Mouse (Mus musculus): ENCODE data around the gene Smad9.
A peak's percentile ranks its signal among the peaks of the same experiment; 100 is the strongest.

The Smad9 gene

GRCm38 (mm10) chr3:54807666-54808217 lies 52.4 kb downstream of the Smad9 start, which contains the start of gene Rfxap:
Gene Rfxap, minus strand, starts transcription at chr3:54807791.
- DNase-seq (ENCODE audit: low spot score in 2 of 2), result peak; percentile 88 to 94

DNA sequence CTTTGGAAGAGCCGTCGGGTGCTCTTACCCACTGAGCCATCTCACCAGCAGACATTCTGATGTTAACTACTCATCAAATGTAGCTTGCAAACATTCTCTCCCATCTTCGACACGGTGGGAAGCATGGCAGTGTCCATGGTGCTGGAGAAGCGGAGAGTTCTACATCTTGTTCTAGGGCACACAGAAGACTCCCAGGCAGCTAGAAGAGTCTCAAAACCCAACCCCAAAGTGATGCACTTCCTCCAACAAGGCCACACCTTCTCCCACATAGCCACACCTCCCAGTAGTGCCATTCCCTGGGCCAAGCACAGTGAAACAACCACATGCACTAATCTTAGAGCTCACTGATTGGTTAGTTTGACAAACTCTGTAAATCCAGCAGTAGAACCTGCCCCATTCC lies 53.7 kb downstream of the Smad9 start:
- DNase-seq (ENCODE audit: low spot score in 2 of 2), result no peak

- no peak for DNase-seq (ENCODE audit: low spot score in 2 of 2)
These were observed 56.2 kb downstream of the Smad9 start for GRCm38 (mm10) chr3:54811616-54812015.

DNA sequence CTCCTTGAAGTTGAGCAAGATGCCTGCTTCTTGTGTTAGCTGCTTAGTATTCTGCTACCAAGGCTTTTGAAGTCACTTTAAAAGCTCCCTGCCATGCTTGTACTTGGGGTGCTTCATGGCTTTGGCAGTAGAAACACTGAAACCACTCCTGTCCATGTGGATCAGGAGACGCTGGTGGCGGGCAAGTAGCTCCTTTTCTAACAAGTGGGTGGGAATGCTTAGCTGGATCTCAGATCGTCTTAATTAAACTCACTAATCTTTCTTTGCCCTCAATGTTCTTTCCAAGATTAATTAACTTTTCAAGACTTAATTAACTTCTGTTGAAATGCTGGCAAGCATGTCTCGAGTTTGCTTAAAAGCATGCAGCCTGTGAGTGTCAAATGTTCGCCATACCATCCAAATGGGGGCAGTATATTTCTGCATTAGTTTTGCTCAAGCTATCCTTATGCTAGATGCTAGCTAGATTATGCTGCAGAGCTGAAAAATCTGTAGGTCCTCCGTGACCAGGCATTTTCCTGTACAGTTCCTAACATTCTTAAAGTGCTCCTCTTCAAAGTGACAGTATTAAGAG lies 58.1 kb downstream of the Smad9 start:
- no peak for DNase-seq (ENCODE audit: low spot score in 2 of 2)

- no peak for DNase-seq (ENCODE audit: low spot score in 2 of 2)
These were observed 59.2 kb downstream of the Smad9 start for GRCm38 (mm10) chr3:54814622-54815021.

GRCm38 (mm10) chr3:54815292-54815691 lies 59.9 kb downstream of the Smad9 start:
- no peak for DNase-seq (ENCODE audit: low spot score in 2 of 2)

- DNase-seq (ENCODE audit: low spot score in 2 of 2), result no peak
These were observed 67.1 kb downstream of the Smad9 start for GRCm38 (mm10) chr3:54822526-54822925.

DNA sequence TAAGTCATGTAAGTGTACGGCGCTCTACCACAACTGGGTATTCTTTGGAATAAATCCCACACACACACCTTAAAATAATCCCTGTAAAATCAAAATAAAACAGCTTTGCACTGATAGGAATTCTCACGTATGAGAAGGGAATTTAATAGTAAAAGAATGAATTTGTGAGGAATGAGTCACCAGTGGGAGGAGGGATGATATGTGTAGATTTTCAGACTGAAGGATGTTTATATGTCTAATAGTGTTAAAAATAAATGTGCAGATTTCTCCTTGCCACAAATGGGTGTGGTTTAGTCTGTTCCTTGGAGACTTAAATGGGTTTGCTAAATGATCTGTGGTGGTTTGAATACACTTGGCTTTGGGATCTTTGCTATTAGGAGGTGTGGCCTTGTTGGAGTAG lies 77.1 kb downstream of the Smad9 start:
- no peak for DNase-seq (ENCODE audit: low spot score in 2 of 2)

GRCm38 (mm10) chr3:54835421-54835820 lies 80.0 kb downstream of the Smad9 start:
- DNase-seq (ENCODE audit: low spot score in 2 of 2), result no peak
